ENCODE assay signal across 9 mouse cellular contexts in genomic region chr17:28048425-28048824, GRCm38 (mm10). TPM values are rescaled to one million over a fixed set of nuclear protein-coding genes. Genes with fewer than 3 reads are reported as not detected.
A peak's percentile ranks its signal among the peaks of the same experiment; 100 is the strongest.
DNase-seq lines count a peak whose midpoint lies in the region; ATAC-seq and TF ChIP-seq lines count a peak whose summit lies in the region.
"Had no signal": no experiment of that assay in that cellular context is flagged by ENCODE, and none has a peak within 500 bp of the region (broad histone marks: within the 10 kb centered on the region; RNA-seq: fewer than 3 reads in every experiment).

No protein-coding gene starts in this region.

- H3K9me3 ChIP-seq in heart, embryonic 16.5 days (replicated peaks; ENCODE audit: control insufficient read depth, low read length): no peaks in the 10 kb centered on the region
- H3K9me3 ChIP-seq in ES-E14 (ENCODE audit: control insufficient read depth, insufficient read depth, low read depth, low read length): no peaks in the 10 kb centered on the region
- no peaks in the 10 kb centered on the region for H3K9me3 ChIP-seq in forebrain, embryonic 10.5 days
- no peaks in the 10 kb centered on the region for H3K9me3 ChIP-seq in neural tube, embryonic 15.5 days (replicated peaks)

- no peak overlapping the region for H3K9ac ChIP-seq in heart, embryonic 16.5 days (ENCODE audit: low read length)
- no peak overlapping the region for H3K9ac ChIP-seq in ES-E14 (ENCODE audit: insufficient read depth, low read depth, low read length, poor library complexity, severe bottlenecking)
- no peak overlapping the region for H3K9ac ChIP-seq in neural tube, embryonic 15.5 days (replicated peaks)

- in situ Hi-C loops in ES-E14 (cut with MboI; ENCODE audit: low sequenced_read_pairs in 2 of 2, unreplicated experiment in 2 of 2): no loop called here

- no peak for DNase-seq in heart, postnatal 36 days
- DNase-seq in ES-E14 (ENCODE audit: low read depth, low spot score): peak; percentile 66
- peak; percentile 37 for DNase-seq in forebrain, embryonic 10.5 days (ENCODE audit: extremely low spot score, low spot score)
- peak; percentile 60 for DNase-seq in kidney, postnatal 14 days
- DNase-seq in layer of hippocampus, adult 8-10 months (ENCODE audit: low spot score in 2 of 2): no peak

- WGBS in heart, embryonic 16.5 days: 43% methylated on average over 4 of the region's 4 CpGs
- 49% methylated on average over 4 of the region's 4 CpGs for WGBS in forebrain, embryonic 10.5 days
- 43% methylated on average over 4 of the region's 4 CpGs for WGBS in neural tube, embryonic 15.5 days

- ATAC-seq in heart, embryonic 16.5 days (replicated peaks; ENCODE audit: extremely low read depth, insufficient read depth, low FRiP score): peak; percentile 86
- peak; percentile 53; the same call in 1 of the 2 replicates for ATAC-seq in neural tube, embryonic 15.5 days (ENCODE audit: low FRiP score)
- ATAC-seq in erythroblast, adult 5-6 weeks (replicated peaks; ENCODE audit: low FRiP score, poor library complexity, severe bottlenecking): no peak

- intact Hi-C loops in heart, postnatal 36 days (cut with DNase I): loop anchor here (1.0 to 5.0 kb wide), 2 partner anchors 41 to 59 kb away; no protein-coding TSS in a partner anchor

- no peak overlapping the region for H3K4me2 ChIP-seq in heart, embryonic 16.5 days (ENCODE audit: low read depth, low read length)
- no peak overlapping the region for H3K4me2 ChIP-seq in neural tube, embryonic 15.5 days

- H3K4me3 ChIP-seq in heart, embryonic 16.5 days (ENCODE audit: low read length): no peak overlapping the region
- H3K4me3 ChIP-seq in ES-E14 (ENCODE audit: insufficient read depth in 1 of 2, low read depth in 1 of 2, low read length in 2 of 2, poor library complexity in 1 of 2, severe bottlenecking in 1 of 2): no peak overlapping the region
- no peak overlapping the region for H3K4me3 ChIP-seq in forebrain, embryonic 10.5 days
- no peak overlapping the region for H3K4me3 ChIP-seq in neural tube, embryonic 15.5 days (replicated peaks)
- H3K4me3 ChIP-seq: myocyte had no signal

- no peak overlapping the region for H3K27ac ChIP-seq in heart, embryonic 16.5 days (ENCODE audit: low read length)
- no peak overlapping the region for H3K27ac ChIP-seq in ES-E14 (ENCODE audit: insufficient read depth, low read depth, low read length, poor library complexity, severe bottlenecking)
- H3K27ac ChIP-seq in forebrain, embryonic 10.5 days: peak overlapping the region; percentile 7; the same call in 1 of the 2 replicates
- no peak overlapping the region; the same call in 1 of the 2 replicates for H3K27ac ChIP-seq in neural tube, embryonic 15.5 days (replicated peaks)

- H3K36me3 ChIP-seq in heart, embryonic 16.5 days (ENCODE audit: control insufficient read depth, insufficient read depth): peaks cover 20% of the 10 kb centered on the region
- H3K36me3 ChIP-seq in ES-E14 (ENCODE audit: control insufficient read depth, insufficient read depth, low read length, poor library complexity, severe bottlenecking): no peaks in the 10 kb centered on the region; the same call in 1 of the 2 replicates
- H3K36me3 ChIP-seq in forebrain, embryonic 10.5 days (replicated peaks): peaks cover 50% of the 10 kb centered on the region
- peaks cover 18% of the 10 kb centered on the region for H3K36me3 ChIP-seq in neural tube, embryonic 15.5 days

- H3K4me1 ChIP-seq in heart, embryonic 16.5 days (ENCODE audit: control insufficient read depth, insufficient read depth, low read length): no peaks in the 10 kb centered on the region
- H3K4me1 ChIP-seq in ES-E14 (ENCODE audit: control insufficient read depth in 2 of 2, insufficient read depth in 2 of 2, low read length in 2 of 2, poor library complexity in 1 of 2): peaks cover 0 to 10% of the 10 kb centered on the region in 2 experiments; a peak in 1 of 4 replicates
- peaks cover 8% of the 10 kb centered on the region for H3K4me1 ChIP-seq in forebrain, embryonic 10.5 days
- peaks cover 11% of the 10 kb centered on the region for H3K4me1 ChIP-seq in neural tube, embryonic 15.5 days

- no peaks in the 10 kb centered on the region for H3K27me3 ChIP-seq in heart, embryonic 16.5 days (ENCODE audit: control insufficient read depth, insufficient read depth, low read length)
- no peaks in the 10 kb centered on the region for H3K27me3 ChIP-seq in forebrain, embryonic 10.5 days (ENCODE audit: poor library complexity, severe bottlenecking)
- H3K27me3 ChIP-seq in neural tube, embryonic 15.5 days (replicated peaks): no peaks in the 10 kb centered on the region

TF ChIP-seq in ES-E14, 5 proteins besides CTCF, POLR2A, EP300 and RAD21:
- no peak for TF ChIP-seq HCFC1 (IDR thresholded peaks at IDR 0.05; ENCODE audit: borderline replicate concordance, insufficient read depth, low read length)
- TF ChIP-seq MAFK (IDR thresholded peaks at IDR 0.05; ENCODE audit: insufficient read depth, low read depth, low read length): peak; percentile 60; the same call in 1 of the 2 replicates
- no peak for TF ChIP-seq CHD2 (IDR thresholded peaks at IDR 0.05; ENCODE audit: low read depth, low read length)
- TF ChIP-seq ZC3H11A (IDR thresholded peaks at IDR 0.05; ENCODE audit: borderline replicate concordance, low read depth, low read length): peak; percentile 67; the same call in 1 of the 2 replicates
- TF ChIP-seq ZNF384 (IDR thresholded peaks at IDR 0.05; ENCODE audit: low read depth, low read length): 0 out of 2 replicates have a peak, but pooled peaks have one; percentile 31

RNA-seq across cellular contexts. Expression of gene Tcp11, which starts 32.0 kb away (rescaled TPM):
- polyA plus RNA-seq in heart, embryonic 16.5 days (2015; fragmentation: Nextera tagmentation; extraction: Ambion mirVana): 0.71 and 1.9 TPM in 2 replicates
- total RNA-seq in heart, postnatal 36 days (2021): not detected
- 4.8 and 7.3 TPM in 2 replicates for total RNA-seq in ES-E14 (2012; rRNA removed)
- 0.68 and 0.85 TPM in 2 replicates for polyA plus RNA-seq in forebrain, embryonic 10.5 days (2016; fragmentation: Nextera tagmentation; extraction: Ambion mirVana)
- 1.4 and 1.8 TPM in 2 replicates for polyA plus RNA-seq in neural tube, embryonic 15.5 days (2015; fragmentation: Nextera tagmentation; extraction: Ambion mirVana)
- total RNA-seq in erythroblast, adult 5-6 weeks (2015; ENCODE audit: low replicate concordance): not detected in 2 replicates
- not detected in 2 replicates for total RNA-seq in erythroblast, adult 5-6 weeks (2017; ENCODE audit: low replicate concordance)
- 1 to 10 TPM in 1 of 4 experiments, under 1 TPM in 3; 0.97 to 2.2 (median 0.99) TPM for total RNA-seq in layer of hippocampus, adult 8-10 months (2022)
- polyA plus RNA-seq: myocyte had no signal

Comparison
In these comparisons a context has a peak if more than half of its experiments do, and no peak if none do; other contexts are left out.
1. DNase-seq: peak in ES-E14 (single experiment), forebrain, embryonic 10.5 days (single experiment) and kidney, postnatal 14 days (single experiment); none in heart, postnatal 36 days (0 of 2) and layer of hippocampus, adult 8-10 months (0 of 2).